Mouse (Mus musculus) cerebellum, adult 8-10 months (tissue): ENCODE results near the gene Ttll6.
"Not testable (repeated sequence)": the region's sequence is repeated elsewhere in the genome, so short reads cannot be mapped to it uniquely, and the experiment has no call there.

ENCODE experiments used
- DNase-seq: peaks from one replicate; pipeline ENCODE4 v3.0.0; 2022

The Ttll6 gene

GRCm38 (mm10) chr11:96133239-96133865 is at the start of gene Ttll6:
Gene Ttll6, plus strand, starts transcription at chr11:96133786.
- peak; percentile 32 for DNase-seq

- no peak for DNase-seq
These were observed 45.6 kb upstream of the Ttll6 start for GRCm38 (mm10) chr11:96087981-96088380.

GRCm38 (mm10) chr11:96091073-96091472 is 42.5 kb upstream of the Ttll6 start:
- no peak for DNase-seq

DNA sequence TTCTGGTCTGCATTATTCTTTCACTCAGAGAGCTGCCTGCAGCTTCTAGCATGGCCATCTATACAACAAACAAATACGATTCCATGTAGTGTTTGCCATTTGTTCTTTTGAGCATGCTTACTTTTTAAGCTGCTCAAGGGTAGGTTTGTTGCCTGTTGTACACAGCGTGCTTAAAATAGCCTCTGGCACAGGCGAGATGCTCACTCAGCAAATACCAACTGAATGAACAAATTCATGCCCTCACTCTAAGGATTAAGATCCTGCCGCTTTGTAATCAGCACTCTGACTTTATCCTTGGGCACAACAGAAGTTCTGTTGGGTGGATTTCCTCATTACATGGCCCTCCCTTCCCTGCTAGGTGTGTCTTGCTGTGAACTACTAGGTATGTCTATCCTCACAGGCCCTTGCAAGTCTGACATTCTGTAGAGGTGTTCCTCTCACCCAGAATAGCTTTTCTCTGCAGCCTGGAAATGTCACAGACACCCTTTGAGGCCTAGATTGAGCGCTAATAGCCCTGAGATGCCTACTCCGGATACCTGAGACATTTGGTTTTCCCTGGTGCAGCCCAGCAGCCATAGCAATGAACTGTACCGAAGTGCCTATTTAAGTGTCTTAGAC is 40.8 kb upstream of the Ttll6 start:
- DNase-seq, result no peak

DNA sequence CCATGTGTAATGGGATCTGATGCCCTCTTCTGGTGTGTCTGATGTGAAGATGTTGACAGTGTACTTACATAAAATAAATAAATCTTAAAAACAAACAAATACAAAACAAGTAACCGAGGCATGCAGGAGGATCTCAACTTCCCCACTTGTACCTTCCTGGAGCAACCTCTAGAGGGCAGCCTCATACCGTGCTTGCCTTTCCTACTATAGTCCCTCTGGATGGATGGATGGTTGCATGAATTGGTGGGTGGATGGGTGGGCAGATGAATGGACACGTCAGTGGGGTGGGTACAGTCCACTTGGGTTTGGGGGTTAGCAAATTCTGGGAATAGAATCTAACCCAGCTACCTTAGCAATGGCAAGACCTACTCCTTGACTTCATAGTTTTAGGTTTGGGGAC is 40.2 kb upstream of the Ttll6 start:
- DNase-seq, result no peak

GRCm38 (mm10) chr11:96108376-96108775 is 25.2 kb upstream of the Ttll6 start:
- no peak for DNase-seq

DNA sequence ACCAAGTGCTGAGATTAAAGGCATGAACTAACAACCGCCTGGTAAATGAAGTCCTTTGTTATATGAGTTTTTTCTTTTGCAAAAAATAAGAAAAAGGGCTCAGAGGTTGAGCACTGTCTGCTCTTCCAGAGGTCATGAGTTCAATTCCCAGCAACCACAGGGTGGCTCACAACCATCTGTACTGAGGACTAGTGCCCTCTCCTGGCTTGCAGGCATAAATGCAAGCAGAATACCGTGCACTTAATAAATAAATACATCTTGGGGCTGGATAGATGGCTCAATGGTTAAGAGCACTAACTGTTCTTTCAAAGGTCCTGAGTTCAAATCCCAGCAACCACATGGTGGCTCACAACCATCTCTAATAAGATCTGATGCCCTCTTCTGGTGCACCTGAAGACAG is 22.6 kb upstream of the Ttll6 start:
- DNase-seq, result not testable (repeated sequence)

DNA sequence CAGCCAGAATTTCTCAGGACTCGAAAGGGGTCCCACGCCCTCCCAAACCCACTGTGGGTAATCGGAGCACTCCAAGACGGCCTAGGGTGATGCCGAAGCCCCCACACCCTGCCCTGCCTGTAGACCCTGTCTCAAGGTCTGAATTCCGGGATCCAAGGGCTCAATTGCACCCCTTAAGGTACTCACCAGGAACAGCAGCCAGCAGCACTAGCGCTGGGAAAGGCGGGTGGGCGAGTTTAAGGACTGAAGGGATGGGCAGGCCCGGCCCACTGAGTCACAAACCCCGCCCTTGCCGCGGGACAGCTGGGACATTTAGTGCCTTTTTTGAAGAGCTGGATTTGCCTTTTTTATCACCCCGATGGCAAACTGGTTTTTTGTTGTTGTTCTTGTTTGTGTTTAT is 21.8 kb upstream of the Ttll6 start, which contains the start of gene Calcoco2:
Gene Calcoco2, minus strand, starts transcription at position 214 of the 400 bp plus-strand sequence.
- DNase-seq, result no peak

- no peak for DNase-seq
These were observed 19.5 kb upstream of the Ttll6 start for GRCm38 (mm10) chr11:96114077-96114476.

DNA sequence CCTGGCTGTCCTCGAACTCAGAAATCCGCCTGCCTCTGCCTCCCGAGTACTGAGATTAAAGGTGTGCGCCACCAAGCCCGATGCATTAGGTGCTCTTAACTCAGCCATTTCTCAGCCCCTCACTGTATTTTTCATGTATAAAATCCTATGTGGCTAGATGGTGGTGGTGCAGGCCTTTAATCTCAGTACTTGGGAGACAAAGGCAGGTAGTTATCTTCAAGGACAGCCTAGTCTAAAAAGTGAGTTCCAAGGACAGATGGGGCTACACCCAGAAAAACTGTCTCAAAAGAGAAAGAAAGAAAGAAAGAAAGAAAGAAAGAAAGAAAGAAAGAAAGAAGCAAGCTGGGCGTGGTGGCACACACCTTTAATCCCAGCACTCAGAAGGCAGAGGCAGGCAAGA is 18.2 kb upstream of the Ttll6 start:
- no peak for DNase-seq

- no peak for DNase-seq
These were observed 17.5 kb upstream of the Ttll6 start for GRCm38 (mm10) chr11:96116116-96116515.

- not testable (repeated sequence) for DNase-seq
These were observed 16.7 kb upstream of the Ttll6 start for GRCm38 (mm10) chr11:96116925-96117324.

- no peak for DNase-seq
These were observed 14.2 kb upstream of the Ttll6 start for GRCm38 (mm10) chr11:96119401-96119800.

GRCm38 (mm10) chr11:96122806-96123205 is 10.8 kb upstream of the Ttll6 start:
- not testable (repeated sequence) for DNase-seq

GRCm38 (mm10) chr11:96124052-96124914 is 9.3 kb upstream of the Ttll6 start:
- no peak for DNase-seq

- no peak for DNase-seq
These were observed 3.0 kb upstream of the Ttll6 start for GRCm38 (mm10) chr11:96130606-96131005.

DNA sequence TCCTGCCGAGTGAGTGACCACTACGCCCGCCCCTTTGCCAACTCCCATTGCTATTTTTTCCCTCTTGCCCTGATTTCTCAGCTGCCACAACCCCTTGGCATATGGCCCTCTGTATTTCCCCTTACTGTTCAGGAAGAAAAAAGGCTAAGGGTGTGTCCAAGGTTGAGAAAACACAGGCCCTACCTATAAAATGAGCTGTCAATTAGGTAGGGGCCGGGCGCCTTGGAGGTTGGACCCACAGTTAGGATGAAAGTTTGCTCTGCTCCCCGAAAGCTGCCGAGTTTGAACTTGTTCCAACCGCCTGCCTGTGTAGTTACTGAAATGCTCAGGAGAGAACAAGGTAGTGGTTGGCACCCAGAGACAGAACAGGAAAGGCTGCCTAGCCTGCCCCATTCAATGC is 2.3 kb downstream of the Ttll6 start:
- no peak for DNase-seq

DNA sequence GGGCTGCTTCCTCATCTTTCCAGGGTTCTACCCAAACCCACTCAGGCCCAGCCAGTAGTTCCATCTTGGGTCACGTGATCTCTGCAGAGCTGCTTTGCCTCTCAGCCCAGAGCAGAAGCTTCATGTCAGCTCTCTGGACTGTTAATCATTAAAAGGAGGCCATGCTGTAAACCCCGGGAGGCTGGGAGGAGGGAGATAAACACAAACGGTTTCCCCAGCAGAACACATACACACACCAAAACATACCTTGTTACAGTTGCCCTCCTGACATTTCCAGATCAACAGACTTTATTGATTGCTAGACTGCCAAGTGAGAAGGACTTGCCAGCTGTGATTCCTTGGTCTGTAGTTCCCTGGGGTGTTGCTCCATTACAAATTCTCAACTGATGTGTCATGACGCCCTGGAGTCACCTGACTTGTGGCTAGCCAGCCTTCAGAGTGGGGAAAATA is 7.2 kb downstream of the Ttll6 start:
- DNase-seq, result no peak

- no peak for DNase-seq
These were observed 10.2 kb downstream of the Ttll6 start for GRCm38 (mm10) chr11:96143766-96144165.

DNA sequence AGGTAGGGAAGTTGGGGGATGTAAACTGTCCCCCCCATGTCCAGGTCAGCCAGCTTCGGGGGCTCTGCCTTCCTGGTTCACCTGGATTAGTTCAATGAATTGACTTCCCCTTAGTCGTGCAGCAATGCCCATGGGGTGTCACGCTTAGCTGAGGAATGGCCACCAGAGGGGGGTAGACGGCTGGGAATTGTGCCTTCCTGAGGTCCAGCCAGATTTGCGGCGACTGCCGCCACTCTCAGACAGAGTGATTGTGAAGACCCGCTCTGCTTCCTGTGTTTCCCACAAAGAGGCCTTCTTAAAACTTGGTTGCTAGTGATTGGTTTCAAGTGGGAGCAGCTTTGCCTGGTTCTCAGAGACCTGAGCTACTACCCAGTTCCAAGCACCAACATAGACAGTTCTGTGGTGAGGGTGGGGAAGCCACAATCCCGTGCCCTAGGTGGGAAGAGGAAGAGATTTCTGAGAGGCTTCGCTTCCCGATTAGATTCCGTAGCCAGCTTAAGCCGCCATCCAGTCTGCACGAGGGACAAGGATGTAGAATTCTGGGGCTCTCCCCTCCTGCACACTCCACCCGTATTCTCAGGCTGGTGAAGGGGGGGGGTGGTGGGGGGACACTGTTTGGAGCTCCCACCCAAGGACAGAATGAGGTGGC is 12.2 kb downstream of the Ttll6 start:
- DNase-seq, result peak; percentile 12

- DNase-seq, result no peak
These were observed 13.9 kb downstream of the Ttll6 start for GRCm38 (mm10) chr11:96147471-96147870.

GRCm38 (mm10) chr11:96164769-96165168 is 31.2 kb downstream of the Ttll6 start:
- no peak for DNase-seq

- DNase-seq, result no peak
These were observed 34.5 kb downstream of the Ttll6 start for GRCm38 (mm10) chr11:96168125-96168524.
